Mouse (Mus musculus) kidney, postnatal 0 days (tissue): ENCODE data around the gene Ccdc30. TPM values are rescaled to one million over a fixed set of nuclear protein-coding genes. Genes with fewer than 3 reads are reported as not detected.

ENCODE experiments used
- ATAC-seq: fragments of 200-750 bp; cut with Nextera tagmentation; replicated peaks from 2 replicates; pipeline ENCODE4 v1.8.0; 2017; ENCODE audit warnings: low read depth, moderate number of reproducible peaks, moderate TSS enrichment, moderate library complexity; ENCODE audit not compliant: low FRiP score
- DNase-seq: peaks from one replicate; pipeline ENCODE4 v3.0.0-alpha.2; 2016; ENCODE audit warnings: low spot score
- H3K27ac ChIP-seq: fragments of 300-500 bp; sonication (generic); 2 replicates; pipeline ENCODE4 v1.5.1; 2014; ENCODE audit warnings: mild to moderate bottlenecking
- H3K27me3 ChIP-seq: fragments of 300-500 bp; sonication (generic); 2 replicates; pipeline ENCODE4 v1.6.1; 2014; ENCODE audit warnings: low read length, mixed read lengths; ENCODE audit not compliant: insufficient read depth
- H3K36me3 ChIP-seq: fragments of 300-500 bp; sonication (generic); 2 replicates; pipeline ENCODE4 v1.6.1; 2014; ENCODE audit warnings: low read length, mixed read lengths; ENCODE audit not compliant: insufficient read depth
- H3K4me1 ChIP-seq: fragments of 300-500 bp; sonication (generic); replicated peaks from 2 replicates; pipeline ENCODE4 v1.6.1; 2014; ENCODE audit warnings: antibody characterized with exemption, low read length, mixed read lengths; ENCODE audit not compliant: insufficient read depth
- H3K4me2 ChIP-seq: fragments of 300-500 bp; sonication (generic); 2 replicates; pipeline ENCODE4 v1.6.1; 2014; ENCODE audit warnings: mild to moderate bottlenecking, low read length, moderate library complexity, mixed read lengths
- H3K4me3 ChIP-seq: fragments of 300-500 bp; sonication (generic); replicated peaks from 2 replicates; pipeline ENCODE4 v1.5.1; 2014; ENCODE audit warnings: low read depth, low read length
- H3K9ac ChIP-seq: fragments of 300-500 bp; sonication (generic); 2 replicates; pipeline ENCODE4 v1.6.1; 2014; ENCODE audit warnings: low read depth, low read length
- H3K9me3 ChIP-seq: fragments of 300-500 bp; sonication (generic); replicated peaks from 2 replicates; pipeline ENCODE4 v1.6.1; 2016; ENCODE audit warnings: low read length, inconsistent platforms, mixed read lengths
- CTCF ChIP-seq: IDR thresholded peaks from 2 replicates; pipeline ENCODE4 v1.5.1; 2016; ENCODE audit warnings: antibody characterized with exemption, low read depth, mild to moderate bottlenecking, moderate library complexity
- WGBS: fragments of 180-500 bp; shearing (Covaris S2); extraction: QIAGEN DNeasy Blood & Tissue Kit; methylation state at CpG from one replicate; pipeline ENCODE4 v1.1.7; 2014; 5-methylcytosine and 5-hydroxymethylcytosine counted together
- polyA plus RNA-seq: library from polyadenylated mRNA; unstranded; fragments of >200 nt; fragmentation: Nextera tagmentation; extraction: Ambion mirVana; gene quantifications from 2 replicates; pipeline ENCODE4 v1.2.1, GENCODE M21; 2015

Ccdc30 gene
- polyA plus RNA-seq, 1 experiment from 2014 or later, result 6.6 TPM

DNA sequence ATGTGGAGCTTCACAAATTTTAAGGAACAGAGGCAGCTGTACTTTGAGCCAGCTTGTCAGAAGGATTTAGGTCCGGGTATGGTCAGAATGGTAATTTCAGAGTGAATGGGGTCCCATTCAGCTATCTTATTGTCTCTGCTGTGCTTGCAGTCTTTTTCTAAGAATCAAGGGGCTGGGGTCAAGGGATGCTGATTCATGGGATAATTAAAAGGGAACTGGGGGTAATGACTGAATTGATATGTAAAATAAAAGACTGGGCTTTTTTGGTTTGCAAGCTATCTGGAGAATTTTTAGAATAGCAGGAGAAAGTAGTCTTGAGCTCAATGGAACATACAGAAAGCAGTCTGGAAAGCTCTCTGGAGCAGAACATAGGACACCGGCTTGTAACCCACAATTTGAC is 11.9 kb downstream of the Ccdc30 start:
- ATAC-seq (no peak), DNase-seq (no peak)
- Histone ChIP-seq H3K4me2 (no peak overlapping the region), H3K27me3 (no peaks in the 10 kb centered on the region), H3K9me3 (no peaks in the 10 kb centered on the region), H3K9ac (no peak overlapping the region), H3K27ac (no peak overlapping the region), H3K4me1 (no peaks in the 10 kb centered on the region), H3K36me3 (no peaks in the 10 kb centered on the region), H3K4me3 (no peak overlapping the region)
- 87% methylated on average over 2 of the region's 2 CpGs for WGBS
- no peak for TF ChIP-seq CTCF

GRCm38 (mm10) chr4:119400896-119401295 is 14.4 kb downstream of the Ccdc30 start:
- DNase-seq, result no peak

DNA sequence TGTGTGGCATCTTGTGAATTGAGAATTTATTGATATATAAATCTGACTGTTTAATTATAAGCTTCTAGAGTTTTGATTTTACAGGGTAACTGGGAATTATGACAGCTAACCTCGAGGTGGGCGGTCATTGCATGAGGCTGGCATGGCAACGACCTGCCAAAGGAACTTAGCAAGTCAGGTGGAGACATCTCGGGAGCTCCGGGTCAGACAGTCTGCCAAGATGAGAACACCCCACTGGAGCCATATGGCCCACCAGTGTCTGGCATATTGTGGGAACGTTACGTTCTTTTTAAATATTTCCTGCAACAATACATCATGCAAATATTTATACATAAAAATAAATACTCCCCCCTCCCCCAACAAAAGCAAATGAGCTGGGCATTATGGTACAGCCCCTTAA is 16.6 kb downstream of the Ccdc30 start:
- 84% methylated on average over 7 of the region's 7 CpGs for WGBS
- DNase-seq, result no peak

More at GRCm38 (mm10) chr4:119400896-119401295, 14.4 kb downstream of the Ccdc30 start:
- Histone ChIP-seq H3K27ac (no peak overlapping the region), H3K4me1 (no peaks in the 10 kb centered on the region), H3K4me2 (no peak overlapping the region), H3K4me3 (no peak overlapping the region), H3K36me3 (no peaks in the 10 kb centered on the region), H3K27me3 (no peaks in the 10 kb centered on the region), H3K9me3 (no peaks in the 10 kb centered on the region), H3K9ac (no peak overlapping the region)
- ATAC-seq, result no peak
- TF ChIP-seq CTCF, result no peak
- 65% methylated on average over 7 of the region's 7 CpGs for WGBS

DNA sequence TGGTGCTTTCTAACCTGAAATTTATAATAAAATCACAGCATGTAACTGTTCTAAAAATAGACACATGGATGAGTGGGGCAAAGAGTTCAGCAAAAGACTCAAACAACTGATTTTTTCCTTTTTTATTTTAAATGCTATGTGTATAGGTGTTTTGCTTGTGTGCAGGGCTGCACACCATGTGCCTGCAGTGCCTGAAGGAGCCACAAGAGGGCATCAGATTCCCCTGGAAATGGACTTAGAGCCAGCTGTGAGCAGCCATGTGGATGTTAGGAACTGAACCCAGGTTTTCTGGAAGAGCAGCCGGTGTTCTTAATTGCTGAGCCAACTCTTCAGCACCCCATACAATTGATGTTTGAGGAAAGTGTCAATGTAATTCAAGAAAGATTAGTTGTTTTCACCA is 25.0 kb downstream of the Ccdc30 start:
- no peaks in the 10 kb centered on the region for H3K9me3 ChIP-seq
- no peak for DNase-seq
- ATAC-seq, result no peak

More for the DNA sequence above, 16.6 kb downstream of the Ccdc30 start:
- Histone ChIP-seq H3K9ac (no peak overlapping the region), H3K36me3 (no peaks in the 10 kb centered on the region), H3K9me3 (no peaks in the 10 kb centered on the region), H3K4me2 (no peak overlapping the region), H3K27ac (no peak overlapping the region), H3K27me3 (no peaks in the 10 kb centered on the region), H3K4me1 (no peaks in the 10 kb centered on the region), H3K4me3 (no peak overlapping the region)
- ATAC-seq, result no peak
- TF ChIP-seq CTCF, result no peak

GRCm38 (mm10) chr4:119389184-119389583 is 26.1 kb downstream of the Ccdc30 start:
- TF ChIP-seq CTCF, result no peak
- no peak overlapping the region for H3K9ac ChIP-seq
- DNase-seq (peak; percentile 65), ATAC-seq (peak; percentile 93)
- no peaks in the 10 kb centered on the region for H3K27me3 ChIP-seq
- H3K4me2 ChIP-seq, result no peak overlapping the region
- no peaks in the 10 kb centered on the region for H3K4me1 ChIP-seq
- no peaks in the 10 kb centered on the region for H3K36me3 ChIP-seq
- 36% methylated on average over 3 of the region's 3 CpGs for WGBS
- no peak overlapping the region for H3K27ac ChIP-seq
- no peaks in the 10 kb centered on the region for H3K9me3 ChIP-seq
- no peak overlapping the region for H3K4me3 ChIP-seq

More for the DNA sequence above, 25.0 kb downstream of the Ccdc30 start:
- no peak overlapping the region for H3K4me3 ChIP-seq
- H3K9ac ChIP-seq, result no peak overlapping the region
- no peaks in the 10 kb centered on the region for H3K27me3 ChIP-seq
- H3K4me1 ChIP-seq, result no peaks in the 10 kb centered on the region
- H3K4me2 ChIP-seq, result no peak overlapping the region
- H3K36me3 ChIP-seq, result no peaks in the 10 kb centered on the region
- WGBS, result 95% methylated on average over 1 of the region's 1 CpGs
- no peak overlapping the region for H3K27ac ChIP-seq
- peak; percentile 65 for TF ChIP-seq CTCF

DNA sequence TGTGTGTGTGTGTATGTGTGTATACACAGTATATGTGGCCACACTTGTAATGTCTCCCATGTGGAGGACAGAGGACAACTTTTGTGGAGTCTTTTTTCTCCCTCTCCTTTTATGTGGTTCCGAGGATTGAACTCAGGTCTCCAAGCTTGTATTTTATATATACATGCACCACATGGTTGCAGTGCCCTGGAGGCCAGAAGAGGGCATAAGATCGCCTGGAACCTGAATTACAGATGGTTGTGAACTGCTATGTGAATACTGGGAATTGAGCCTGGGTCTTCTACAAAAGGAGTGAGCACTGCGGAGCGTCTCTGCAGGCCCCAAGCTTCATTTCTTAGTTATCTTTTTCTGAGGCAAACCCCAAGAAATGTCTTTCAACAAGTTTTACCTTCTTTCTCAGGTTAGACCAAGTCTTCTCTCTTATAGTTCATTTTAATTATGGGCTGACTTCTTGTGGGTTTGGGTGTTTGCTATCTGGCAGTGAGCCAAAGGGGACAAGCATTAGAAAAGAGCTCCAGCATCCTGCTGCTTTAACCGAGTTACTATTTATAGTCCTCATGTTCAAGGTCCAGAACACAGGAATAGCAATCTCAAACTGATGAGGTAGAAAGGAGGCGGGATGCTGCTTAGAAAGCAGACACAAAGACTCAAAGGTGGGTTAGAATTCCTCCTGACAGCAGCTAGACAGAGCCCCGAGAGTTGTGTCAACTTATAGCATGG is 33.7 kb downstream of the Ccdc30 start:
- WGBS, result 58% methylated on average over 7 of the region's 7 CpGs

More for the DNA sequence above, 33.7 kb downstream of the Ccdc30 start:
- Histone ChIP-seq H3K4me3 (no peak overlapping the region), H3K4me1 (no peaks in the 10 kb centered on the region), H3K4me2 (no peak overlapping the region), H3K36me3 (no peaks in the 10 kb centered on the region), H3K9ac (no peak overlapping the region), H3K9me3 (no peaks in the 10 kb centered on the region), H3K27ac (no peak overlapping the region), H3K27me3 (no peaks in the 10 kb centered on the region)
- peak; percentile 18 for DNase-seq
- peak; percentile 16; the same call in 1 of the 2 replicates for TF ChIP-seq CTCF
- ATAC-seq, result no peak
